Mouse (Mus musculus) megakaryocyte, embryonic 14.5 days (primary cell): ENCODE measurements at regions not wholly inside any gene's neighbourhood (a gene's known extent, or its start where the extent isn't known, plus 50 kb on each side); places are given as distances from the start of the nearest gene placed in this dataset.

Experiments used
- FLI1 ChIP-seq: IDR thresholded peaks from 2 replicates; pipeline ENCODE4 v1.6.1; 2012; ENCODE audit warnings: low read length, inconsistent platforms, mixed read lengths
- GATA1 ChIP-seq: IDR thresholded peaks from 3 replicates; pipeline ENCODE4 v1.6.1; 2012; ENCODE audit warnings: mixed read lengths, low read length, inconsistent platforms, borderline replicate concordance

- no peak for TF ChIP-seq GATA1
- TF ChIP-seq FLI1, result no peak
These were observed 235.8 kb downstream of the Mef2c start for GRCm38 (mm10) chr13:83739541-83740061.
